Mouse (Mus musculus) embryonic fibroblast, embryonic 13.5 days (primary cell): Measurements from ENCODE around the gene Slc25a11. TPM values are rescaled to one million over a fixed set of nuclear protein-coding genes. Genes with fewer than 3 reads are reported as not detected.
A peak's percentile ranks its signal among the peaks of the same experiment; 100 is the strongest.

Experiments
- H3K27ac ChIP-seq: 2 replicates; pipeline ENCODE4 v1.5.1; 2012; ENCODE audit warnings: low read length, control low read depth, inconsistent platforms; ENCODE audit not compliant: insufficient read depth
- H3K4me1 ChIP-seq: 2 replicates; pipeline ENCODE4 v1.6.1; 2011; ENCODE audit warnings: low read length; ENCODE audit not compliant: control insufficient read depth, insufficient read depth
- H3K4me3 ChIP-seq: 2 replicates; pipeline ENCODE4 v1.5.1; 2011; ENCODE audit warnings: mild to moderate bottlenecking, control low read depth, low read length; ENCODE audit not compliant: insufficient read depth
- CTCF ChIP-seq: IDR thresholded peaks from 2 replicates; pipeline ENCODE4 v1.5.1; 2011; ENCODE audit warnings: mild to moderate bottlenecking, control low read depth, low read length, moderate library complexity, borderline replicate concordance; ENCODE audit not compliant: insufficient read depth
- POLR2A ChIP-seq: IDR thresholded peaks from 2 replicates; pipeline ENCODE4 v1.6.1; 2011; ENCODE audit warnings: low read depth, mild to moderate bottlenecking, control low read depth, low read length, moderate library complexity
- polyA plus RNA-seq: library from polyadenylated mRNA; stranded (reverse); fragments of >200 nt; gene quantifications from 2 replicates; pipeline ENCODE4 v1.2.4, GENCODE M21; 2011; ENCODE audit warnings: low read depth; ENCODE audit not compliant: missing spikeins, insufficient read length

The Slc25a11 gene
- polyA plus RNA-seq = 75.9 and 81.1 TPM in 2 replicates

- TF ChIP-seq POLR2A (peak; percentile 93), CTCF (no peak)
Observed at GRCm38 (mm10) chr11:70646691-70647650, at the start of gene Slc25a11, which contains the start of gene Rnf167. Gene Slc25a11 (minus strand): TSS chr11:70647479. Gene Rnf167 (plus strand): TSS chr11:70647235.

GRCm38 (mm10) chr11:70693504-70693903 lies 46.2 kb upstream of the Slc25a11 start:
- TF ChIP-seq POLR2A = no peak
- TF ChIP-seq CTCF = no peak
- Histone ChIP-seq H3K4me3 (no peak overlapping the region), H3K4me1 (no peaks in the 10 kb centered on the region; the same call in 1 of the 2 replicates), H3K27ac (no peak overlapping the region)

More at GRCm38 (mm10) chr11:70646691-70647650, at the start of gene Slc25a11, which contains the start of gene Rnf167:
- Histone ChIP-seq H3K27ac (peak within 1 kb of the TSS; percentile 94), H3K4me1 (peaks cover 13% of the 10 kb centered on the region), H3K4me3 (peak within 1 kb of the TSS; percentile 68)

GRCm38 (mm10) chr11:70689578-70689977 lies 42.3 kb upstream of the Slc25a11 start:
- H3K27ac ChIP-seq = no peak overlapping the region
- no peak for TF ChIP-seq CTCF
- TF ChIP-seq POLR2A = no peak
- H3K4me3 ChIP-seq = no peak overlapping the region

DNA sequence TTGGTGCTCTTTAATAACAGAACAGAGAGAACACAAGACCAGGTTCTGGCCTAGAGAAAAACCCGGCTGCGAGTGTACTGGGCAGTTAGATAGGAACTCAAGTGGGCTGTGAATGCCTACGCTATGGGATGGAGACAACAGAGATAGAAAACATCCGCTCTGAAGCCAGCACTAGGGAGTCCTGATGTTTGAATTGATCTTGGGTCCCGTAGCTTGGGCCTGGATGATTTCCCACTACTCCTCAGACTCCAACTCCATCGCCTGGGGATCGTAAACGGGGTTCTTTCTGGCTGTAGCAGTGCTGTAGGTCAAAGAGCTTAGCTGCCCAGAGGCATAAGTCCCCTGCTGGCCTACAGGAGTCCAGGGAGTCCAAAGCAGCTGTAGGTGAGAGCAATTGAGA lies 41.1 kb upstream of the Slc25a11 start:
- Histone ChIP-seq H3K4me3 (peak overlapping the region; percentile 38), H3K4me1 (no peaks in the 10 kb centered on the region; the same call in 1 of the 2 replicates), H3K27ac (peak overlapping the region; percentile 71)
- TF ChIP-seq CTCF = no peak
- no peak; the same call in 1 of the 2 replicates for TF ChIP-seq POLR2A

More at GRCm38 (mm10) chr11:70689578-70689977, 42.3 kb upstream of the Slc25a11 start:
- no peaks in the 10 kb centered on the region; the same call in 1 of the 2 replicates for H3K4me1 ChIP-seq

- TF ChIP-seq POLR2A = peak; percentile 88
- peak; percentile 38; the same call in 1 of the 2 replicates for TF ChIP-seq CTCF
- Histone ChIP-seq H3K4me1 (no peaks in the 10 kb centered on the region; the same call in 1 of the 2 replicates), H3K27ac (peak within 1 kb of the TSS; percentile 71), H3K4me3 (peak within 1 kb of the TSS; percentile 38)
Observed at GRCm38 (mm10) chr11:70687601-70688199, 40.4 kb upstream of the Slc25a11 start, which contains the start of gene Camta2. Gene Camta2 (minus strand): TSS chr11:70688105.

DNA sequence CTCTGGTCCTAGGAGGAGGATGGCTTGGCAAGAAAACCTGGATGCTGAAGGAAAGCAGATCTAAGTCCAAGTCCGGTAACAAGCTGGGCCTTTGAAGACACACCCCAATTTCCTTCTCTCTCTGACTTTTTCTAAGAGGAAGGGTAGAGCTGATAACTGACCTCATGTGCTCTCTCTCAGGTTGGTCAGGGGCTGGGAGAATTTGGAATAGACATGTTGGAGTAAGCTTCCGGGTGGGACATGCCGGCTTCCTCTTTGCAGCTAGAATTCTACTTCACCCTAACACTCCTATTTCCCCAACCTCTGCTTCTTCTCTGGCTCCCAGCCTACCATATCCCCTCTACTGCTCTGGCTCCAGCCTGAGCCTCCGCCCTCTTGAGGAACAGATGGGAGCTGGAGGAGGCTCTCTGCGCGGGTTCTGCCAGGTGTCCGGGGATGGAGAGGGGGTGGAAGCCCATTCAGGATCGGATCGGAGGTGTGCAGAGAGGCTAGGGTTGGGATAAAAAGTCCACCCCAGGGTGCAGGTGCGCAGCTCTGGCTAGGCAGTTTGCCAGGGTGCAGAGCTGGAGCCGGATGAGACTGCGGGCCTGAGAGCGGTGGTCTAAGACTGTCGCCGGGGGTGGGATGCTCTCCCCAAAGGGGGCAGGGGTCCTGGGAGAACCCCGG lies 39.8 kb upstream of the Slc25a11 start:
- peak overlapping the region; percentile 38 for H3K4me3 ChIP-seq
- H3K4me1 ChIP-seq = no peaks in the 10 kb centered on the region; the same call in 1 of the 2 replicates
- 0 out of 2 replicates have a peak overlapping the region, but pooled peaks have one; percentile 6 for H3K27ac ChIP-seq
- TF ChIP-seq POLR2A (no peak), CTCF (no peak)

- Histone ChIP-seq H3K4me3 (no peak overlapping the region), H3K4me1 (no peaks in the 10 kb centered on the region), H3K27ac (no peak overlapping the region)
- TF ChIP-seq CTCF = no peak
- TF ChIP-seq POLR2A = no peak
Observed at GRCm38 (mm10) chr11:70683640-70684039, 36.4 kb upstream of the Slc25a11 start.

DNA sequence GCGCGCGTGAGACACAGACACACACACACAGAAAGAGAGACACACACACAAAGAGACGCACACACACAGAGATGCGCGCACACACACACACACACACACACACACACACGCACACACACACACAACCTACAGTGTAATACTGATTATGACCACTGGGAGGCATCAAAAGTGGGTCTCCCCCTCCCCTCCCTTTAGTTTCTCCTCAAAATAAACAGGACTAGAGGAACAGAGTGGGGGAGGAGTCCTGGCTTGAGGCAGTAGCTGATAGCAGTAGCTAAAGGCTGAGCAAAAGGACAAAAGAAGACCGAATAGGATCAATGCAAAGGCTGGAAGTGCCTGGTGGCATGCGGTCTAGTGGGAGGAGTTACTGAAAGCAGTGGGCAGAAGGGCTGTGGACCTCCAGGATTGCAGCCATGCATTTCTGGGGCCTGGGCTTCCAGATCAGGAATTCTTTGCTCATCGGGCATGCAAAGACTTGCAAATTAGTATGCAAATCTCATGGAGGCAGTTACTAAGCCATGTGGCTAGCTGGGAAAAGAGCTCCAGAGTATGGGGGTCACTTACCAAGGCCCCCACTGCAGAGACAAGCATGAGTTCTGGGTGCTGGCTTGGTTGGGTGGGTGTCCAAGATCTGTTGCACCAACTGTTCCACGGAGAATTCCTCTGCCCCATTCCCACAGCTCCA lies 34.8 kb upstream of the Slc25a11 start:
- TF ChIP-seq CTCF (peak; percentile 21; the same call in 1 of the 2 replicates), POLR2A (no peak)
- Histone ChIP-seq H3K4me1 (no peaks in the 10 kb centered on the region), H3K4me3 (no peak overlapping the region), H3K27ac (no peak overlapping the region)

- no peak overlapping the region for H3K4me3 ChIP-seq
- H3K4me1 ChIP-seq = no peaks in the 10 kb centered on the region
- TF ChIP-seq POLR2A = no peak
- no peak for TF ChIP-seq CTCF
- H3K27ac ChIP-seq = no peak overlapping the region
Observed at GRCm38 (mm10) chr11:70681170-70681569, 33.9 kb upstream of the Slc25a11 start.
